Mouse (Mus musculus) macrophage (primary cell): ENCODE measurements around the gene Pdilt. TPM values are rescaled to one million over a fixed set of nuclear protein-coding genes. Genes with fewer than 3 reads are reported as not detected.
"Not testable (repeated sequence)": the region's sequence is repeated elsewhere in the genome, so short reads cannot be mapped to it uniquely, and the experiment has no call there.

ENCODE experiments used
- H3K27ac ChIP-seq: fragments of 350-480 bp; formaldehyde crosslinking; 2 replicates; pipeline ENCODE4 v1.9.0; 2021
- H3K36me3 ChIP-seq: fragments of 350-480 bp; formaldehyde crosslinking; 2 replicates; pipeline ENCODE4 v1.9.0; 2021; ENCODE audit errors: inconsistent target
- H3K4me3 ChIP-seq: fragments of 350-480 bp; formaldehyde crosslinking; 2 replicates; pipeline ENCODE4 v1.9.0; 2021; ENCODE audit errors: inconsistent target
- H3K79me2 ChIP-seq: fragments of 350-480 bp; formaldehyde crosslinking; 2 replicates; pipeline ENCODE4 v1.9.0; 2021; ENCODE audit errors: inconsistent target
- WGBS: methylation state at CpG from one replicate; pipeline ENCODE4 v1.1.7; 2026; ENCODE audit warnings: inconsistent platforms; ENCODE audit not compliant: missing documents; 5-methylcytosine and 5-hydroxymethylcytosine counted together
- polyA plus RNA-seq: library from polyadenylated mRNA; stranded (reverse); fragments of 250-400 nt; gene quantifications from 3 replicates; pipeline ENCODE4 v1.2.4, GENCODE M21; 2018; ENCODE audit warnings: inconsistent platforms
- total RNA-seq, 78 experiments: library from RNA; depleted of rRNA; stranded (reverse); fragments of 250-400 nt; gene quantifications; 1 replicate in 9 of 78; 2 replicates in 24 of 78; 3 replicates in 43 of 78; 4 replicates in 2 of 78; pipeline ENCODE4 v1.2.4; 2018; ENCODE audit warnings: inconsistent platforms in 56 of 78

Gene Pdilt
- total RNA-seq (2018; cell fraction: chromatin; rRNA removed) = not detected
- total RNA-seq (2018; cell fraction: cytosol; rRNA removed) = not detected
- total RNA-seq (2018; cell fraction: nucleus; rRNA removed) = not detected
- polyA plus RNA-seq = not detected in 3 replicates

DNA sequence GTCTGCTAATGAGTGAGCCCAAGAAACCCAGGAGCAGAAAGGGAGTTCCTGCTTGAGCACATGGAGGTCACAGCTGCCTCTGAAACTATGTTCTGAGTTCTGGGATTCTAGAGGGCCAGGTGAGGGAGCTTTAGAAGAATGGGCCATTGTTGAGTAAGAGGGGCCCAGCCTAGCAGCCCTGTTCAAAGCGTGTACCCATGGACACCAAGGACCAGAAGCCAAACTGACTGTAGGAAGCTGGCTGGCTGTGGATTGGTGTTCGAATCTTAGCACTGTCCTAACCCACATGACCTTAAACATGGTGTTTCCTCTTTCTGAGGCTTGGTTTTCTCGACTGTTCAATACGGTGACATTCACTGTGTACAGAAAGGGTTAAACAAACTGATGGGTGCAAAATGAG lies at the start of gene Pdilt:
TSS of gene Pdilt (minus strand) at position 101 of the 400 bp plus-strand sequence.
- H3K4me3 ChIP-seq = no peak within 1 kb of the TSS
- H3K27ac ChIP-seq = no peak within 1 kb of the TSS
- no peaks in the 10 kb centered on the region for H3K36me3 ChIP-seq
- 67% methylated on average over 4 of the region's 4 CpGs for WGBS
- H3K79me2 ChIP-seq = no peaks in the 10 kb centered on the region

DNA sequence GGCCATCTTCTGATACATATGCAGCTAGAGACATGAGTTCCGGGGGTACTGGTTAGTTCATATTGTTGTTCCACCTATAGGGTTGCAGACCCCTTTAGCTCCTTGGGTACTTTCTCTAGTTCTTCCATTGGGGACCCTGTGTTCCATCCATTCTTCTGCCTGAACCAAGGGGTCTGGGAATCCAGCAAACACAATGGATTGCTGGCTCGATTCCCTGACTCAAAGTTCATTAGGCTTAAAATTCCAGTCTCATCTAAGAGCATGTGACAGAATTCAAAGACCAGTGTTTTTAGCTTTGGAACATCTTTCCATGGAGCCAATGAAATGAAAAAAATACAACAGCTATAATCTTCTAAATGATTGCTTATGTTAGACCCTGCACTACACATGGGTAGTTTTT lies 39.2 kb upstream of the Pdilt start:
- H3K27ac ChIP-seq, H3K79me2 ChIP-seq, H3K36me3 ChIP-seq, H3K4me3 ChIP-seq: not testable (repeated sequence)
- WGBS = 70% methylated on average over 1 of the region's 2 CpGs

DNA sequence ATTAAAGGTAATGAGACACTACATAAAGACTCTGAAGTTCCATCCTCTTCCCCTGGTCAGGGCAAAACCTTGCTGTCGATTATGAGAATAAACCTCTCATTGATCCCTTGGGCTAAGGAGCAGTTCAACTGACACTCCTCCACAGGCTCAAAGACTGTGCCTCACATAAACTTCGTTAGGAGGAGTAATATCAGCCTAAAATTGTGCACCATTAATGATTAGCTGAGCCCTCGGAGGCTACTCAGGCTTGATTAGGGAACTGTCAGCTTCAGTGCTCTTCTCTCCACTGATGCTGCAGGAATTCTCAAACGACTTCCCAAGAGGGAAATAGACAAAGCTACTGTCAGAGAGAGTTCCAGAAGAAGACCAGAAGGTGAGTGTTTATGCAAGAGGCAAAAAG lies 38.2 kb upstream of the Pdilt start:
- H3K79me2 ChIP-seq = no peaks in the 10 kb centered on the region
- no peak overlapping the region for H3K4me3 ChIP-seq
- no peak overlapping the region for H3K27ac ChIP-seq
- 55% methylated on average over 4 of the region's 4 CpGs for WGBS
- no peaks in the 10 kb centered on the region for H3K36me3 ChIP-seq

DNA sequence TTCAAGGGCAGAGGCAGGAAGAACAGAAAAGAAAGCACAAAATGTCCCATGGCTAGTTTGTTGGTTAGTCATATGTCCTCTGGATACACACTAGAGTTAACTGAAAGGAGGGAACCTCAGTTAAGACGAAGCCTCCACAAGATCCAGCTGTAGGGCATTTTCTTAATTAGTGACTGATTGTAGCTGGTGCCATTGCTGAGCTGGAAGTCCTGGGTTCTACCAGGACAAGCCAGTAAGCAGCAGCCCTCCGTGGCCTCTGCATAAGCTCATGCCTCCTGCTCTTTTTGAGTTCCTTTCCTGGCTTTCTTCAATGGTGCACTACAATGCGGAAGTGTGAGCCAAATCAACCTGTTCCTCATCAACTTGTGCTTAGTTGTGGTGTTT lies 37.2 kb upstream of the Pdilt start:
- Histone ChIP-seq H3K27ac (no peak overlapping the region), H3K79me2 (no peaks in the 10 kb centered on the region), H3K4me3 (no peak overlapping the region), H3K36me3 (no peaks in the 10 kb centered on the region)
- WGBS = 85% methylated on average over 3 of the region's 3 CpGs

DNA sequence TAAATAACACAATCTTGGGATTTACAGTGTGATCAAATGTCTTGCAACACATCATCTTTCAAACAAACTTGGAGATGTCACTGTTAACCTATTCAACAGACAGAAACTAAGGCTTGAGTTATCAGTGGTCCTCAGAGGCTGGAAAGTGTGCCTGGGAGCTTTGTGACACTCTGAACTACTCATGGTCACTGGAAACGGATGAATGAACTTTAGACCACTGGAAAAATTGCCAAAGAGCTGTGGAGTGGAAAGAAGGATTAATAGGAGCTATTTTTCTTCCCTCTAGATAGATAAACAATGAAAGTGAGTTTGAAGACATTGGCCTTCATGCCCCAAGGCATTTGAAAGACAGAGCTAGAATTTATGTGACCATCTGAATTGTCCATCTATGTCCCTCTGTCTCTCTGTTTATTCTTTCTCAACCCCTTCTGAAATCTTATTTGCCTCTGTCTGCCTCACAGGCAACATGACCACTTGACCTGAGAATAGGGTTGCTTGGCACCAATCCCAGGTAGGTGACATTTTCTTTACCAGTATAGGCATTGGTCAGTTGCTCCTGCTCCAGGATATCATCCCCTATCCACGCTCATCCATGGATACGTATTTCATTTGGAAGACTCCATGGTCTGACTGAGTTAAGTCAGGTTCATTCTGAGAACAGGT lies 36.6 kb upstream of the Pdilt start:
- H3K36me3 ChIP-seq = no peaks in the 10 kb centered on the region
- WGBS = 78% methylated on average over 3 of the region's 3 CpGs
- H3K4me3 ChIP-seq = no peak overlapping the region
- no peaks in the 10 kb centered on the region for H3K79me2 ChIP-seq
- no peak overlapping the region for H3K27ac ChIP-seq

DNA sequence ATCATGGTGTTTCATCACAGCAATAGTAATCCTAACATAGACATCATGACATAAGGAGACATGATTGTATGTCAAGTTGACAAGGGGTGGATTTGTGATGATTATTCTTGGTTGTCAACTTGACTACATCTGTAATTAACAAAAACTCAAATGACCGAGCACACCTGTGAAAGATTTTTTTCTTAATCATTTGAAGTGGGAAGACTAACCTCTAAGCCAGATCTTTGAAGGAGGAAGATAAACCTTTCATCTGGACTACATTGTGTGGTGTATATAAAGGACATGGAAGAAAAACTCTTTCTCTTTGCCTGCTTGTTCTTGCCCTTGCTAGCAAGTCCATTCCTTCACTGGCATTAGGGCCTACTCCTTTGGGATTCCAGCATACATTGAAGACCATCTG lies 30.8 kb upstream of the Pdilt start, which contains the start of gene Acsm2:
TSS of gene Acsm2 (plus strand) at position 301 of the 400 bp plus-strand sequence.
- 91% methylated on average over 1 of the region's 1 CpGs for WGBS
- H3K27ac ChIP-seq = no peak within 1 kb of the TSS
- H3K36me3 ChIP-seq = no peaks in the 10 kb centered on the region
- H3K79me2 ChIP-seq = no peaks in the 10 kb centered on the region
- no peak within 1 kb of the TSS for H3K4me3 ChIP-seq

DNA sequence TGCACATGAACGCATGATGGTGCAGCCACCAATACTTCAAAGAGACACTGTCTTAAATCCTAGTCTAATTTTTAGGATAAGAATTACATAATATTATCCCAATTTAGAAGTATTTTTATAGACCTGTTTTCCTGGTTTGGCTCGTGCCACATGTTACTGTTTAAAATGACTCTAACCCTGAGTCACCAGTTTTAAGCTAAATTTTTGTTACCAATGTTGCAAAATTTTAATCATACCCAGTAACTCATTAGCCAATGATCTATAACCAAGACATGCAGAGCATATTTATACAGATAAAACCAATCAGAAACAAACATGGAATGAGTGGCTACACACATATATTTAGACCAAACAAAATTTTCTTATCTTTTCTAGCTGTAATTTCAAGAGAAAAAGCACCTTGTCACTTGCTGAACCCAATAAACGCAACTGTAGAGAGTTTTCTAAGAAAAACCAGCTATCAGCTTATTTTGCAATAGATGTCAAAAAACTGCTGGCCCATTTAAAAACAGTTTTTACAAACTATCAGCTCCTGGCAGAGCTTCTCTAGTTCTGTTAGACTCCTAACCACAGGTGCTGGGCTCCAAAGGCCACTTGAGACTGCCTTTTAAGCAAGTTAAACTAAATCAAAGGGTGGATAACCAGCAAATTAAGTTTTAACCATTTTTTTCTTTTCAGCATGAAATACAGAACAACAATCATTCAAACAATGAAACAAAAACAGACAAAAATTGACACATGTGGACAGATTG lies 27.4 kb upstream of the Pdilt start:
- H3K27ac ChIP-seq = no peak overlapping the region
- H3K79me2 ChIP-seq = no peaks in the 10 kb centered on the region
- 87% methylated on average over 3 of the region's 3 CpGs for WGBS
- no peaks in the 10 kb centered on the region for H3K36me3 ChIP-seq
- no peak overlapping the region for H3K4me3 ChIP-seq

DNA sequence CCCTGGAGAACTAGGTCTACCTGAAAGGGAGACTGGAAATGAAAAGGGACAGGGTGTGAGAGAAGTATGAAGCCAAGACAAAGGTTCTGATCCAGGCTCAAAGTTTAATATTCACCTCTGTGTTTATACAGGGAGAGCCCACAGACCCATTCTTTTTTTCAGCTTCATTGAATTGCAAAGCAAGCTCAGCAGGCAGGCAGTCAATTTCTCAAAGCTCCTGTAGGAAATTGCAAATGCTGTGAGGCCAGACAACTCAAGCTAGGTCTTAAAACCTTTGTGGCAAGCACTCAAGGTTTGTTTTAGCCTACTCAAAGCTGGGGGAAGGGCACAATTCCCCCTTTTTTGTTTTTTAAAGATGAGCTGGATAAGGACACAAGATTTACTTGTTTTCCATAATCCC lies 22.3 kb upstream of the Pdilt start:
- H3K36me3 ChIP-seq = no peaks in the 10 kb centered on the region
- H3K79me2 ChIP-seq = no peaks in the 10 kb centered on the region
- no peak overlapping the region for H3K27ac ChIP-seq
- H3K4me3 ChIP-seq = no peak overlapping the region

DNA sequence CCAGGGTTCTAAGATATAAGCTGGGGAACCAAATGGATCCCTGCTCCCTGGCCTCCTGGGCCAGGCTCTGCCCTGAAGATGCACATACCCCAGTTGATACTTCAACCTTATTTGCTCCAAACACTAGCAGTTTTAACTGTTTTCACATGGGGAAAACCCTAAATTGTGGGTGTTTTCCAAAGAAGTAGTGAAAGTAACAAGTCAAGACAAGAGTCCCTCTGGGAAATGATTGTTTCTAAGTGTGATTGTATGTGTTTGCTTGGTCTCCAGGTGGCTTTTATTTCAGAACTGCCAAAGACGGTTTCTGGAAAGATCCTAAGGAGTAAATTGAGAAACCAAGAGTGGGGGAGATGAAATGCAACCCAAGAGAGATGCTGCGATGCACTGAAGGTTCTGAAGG lies 19.2 kb upstream of the Pdilt start:
- Histone ChIP-seq H3K27ac (no peak overlapping the region), H3K36me3 (no peaks in the 10 kb centered on the region), H3K4me3 (no peak overlapping the region), H3K79me2 (no peaks in the 10 kb centered on the region)
- WGBS = 68% methylated on average over 2 of the region's 2 CpGs

DNA sequence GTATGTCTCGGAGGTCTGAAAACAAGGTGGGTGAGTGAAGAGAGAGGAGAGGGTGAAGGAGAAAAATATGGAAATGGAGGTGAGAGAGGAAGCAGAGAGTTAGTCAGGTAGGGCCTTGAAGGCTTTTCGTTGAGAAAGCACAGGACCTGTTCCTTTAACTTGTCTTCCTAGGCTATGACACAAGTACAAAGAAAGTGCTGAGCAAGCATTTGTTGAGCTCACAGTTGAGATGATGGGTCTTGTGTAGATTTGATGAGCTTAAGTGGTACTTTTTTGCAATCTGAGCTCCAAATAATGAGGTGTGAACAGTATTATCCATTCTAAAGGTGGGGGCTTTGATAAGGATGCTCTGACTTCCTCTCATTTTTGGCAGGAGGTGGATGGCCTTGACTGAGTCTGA lies 11.1 kb upstream of the Pdilt start:
- Histone ChIP-seq H3K4me3 (no peak overlapping the region), H3K36me3 (no peaks in the 10 kb centered on the region), H3K79me2 (no peaks in the 10 kb centered on the region), H3K27ac (no peak overlapping the region)
- 56% methylated on average over 2 of the region's 2 CpGs for WGBS

DNA sequence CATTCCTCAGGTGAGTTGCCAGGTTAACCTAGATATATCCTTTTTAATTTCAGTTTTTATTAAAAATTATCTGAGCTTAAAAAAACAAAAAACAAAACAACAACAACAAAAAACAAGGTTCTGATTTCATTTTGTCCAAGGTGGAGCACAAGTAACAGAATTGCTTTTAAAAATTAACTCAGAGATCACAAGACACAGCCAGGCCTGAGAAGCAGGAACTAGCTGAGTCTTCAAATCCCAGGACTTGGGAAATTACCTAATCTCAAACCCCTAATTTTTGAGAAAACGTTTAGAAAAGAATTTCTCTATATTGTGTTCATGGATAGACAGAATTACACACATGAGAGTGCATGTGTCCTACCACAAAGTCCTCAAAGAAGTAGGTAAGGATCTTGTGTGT lies 9.6 kb upstream of the Pdilt start:
- H3K79me2 ChIP-seq = no peaks in the 10 kb centered on the region
- 56% methylated on average over 1 of the region's 1 CpGs for WGBS
- H3K4me3 ChIP-seq = no peak overlapping the region
- no peak overlapping the region for H3K27ac ChIP-seq
- H3K36me3 ChIP-seq = no peaks in the 10 kb centered on the region

DNA sequence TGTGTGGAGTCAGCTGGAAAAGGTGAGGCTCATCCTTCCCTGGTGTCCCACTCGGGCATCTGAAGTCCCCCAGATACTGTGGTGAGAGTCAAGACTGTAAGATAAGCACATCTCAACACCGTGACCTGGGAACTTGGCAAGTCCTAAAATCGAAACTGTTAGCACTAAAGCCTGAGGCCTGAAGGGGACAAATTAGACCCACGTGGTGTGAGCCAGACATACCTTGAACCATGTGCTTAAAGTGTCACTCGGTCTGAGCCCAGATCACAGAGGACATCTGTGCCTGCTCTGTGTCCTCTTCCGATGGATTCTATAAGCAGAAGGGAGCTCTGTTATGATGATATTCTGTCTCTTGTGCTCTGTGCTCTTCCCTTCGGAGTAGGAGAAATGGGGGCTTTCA lies 5.3 kb upstream of the Pdilt start:
- Histone ChIP-seq H3K27ac (no peak overlapping the region), H3K36me3 (no peaks in the 10 kb centered on the region), H3K79me2 (no peaks in the 10 kb centered on the region), H3K4me3 (no peak overlapping the region)
- WGBS = 82% methylated on average over 6 of the region's 7 CpGs

DNA sequence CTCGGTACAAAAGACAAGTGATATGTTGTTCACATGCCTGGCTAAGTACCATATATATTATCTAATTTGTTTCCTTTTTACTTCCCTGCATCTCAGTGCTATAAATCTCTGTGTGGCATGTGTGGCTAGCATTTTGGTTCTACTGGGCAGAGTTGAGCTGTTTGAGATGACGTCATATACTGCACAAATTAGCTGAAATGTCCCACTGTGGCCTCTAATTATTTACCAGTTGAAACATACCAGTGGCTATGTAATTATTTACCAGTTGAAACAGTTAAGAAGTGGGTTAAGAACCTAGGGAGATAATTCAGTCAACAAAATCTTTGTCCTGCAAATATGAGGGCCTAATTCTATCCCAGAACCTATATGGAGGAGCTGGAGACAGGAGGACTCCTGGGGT lies 4.3 kb upstream of the Pdilt start:
- H3K79me2 ChIP-seq = no peaks in the 10 kb centered on the region
- no peak overlapping the region for H3K4me3 ChIP-seq
- H3K36me3 ChIP-seq = no peaks in the 10 kb centered on the region
- 58% methylated on average over 2 of the region's 2 CpGs for WGBS
- H3K27ac ChIP-seq = no peak overlapping the region

DNA sequence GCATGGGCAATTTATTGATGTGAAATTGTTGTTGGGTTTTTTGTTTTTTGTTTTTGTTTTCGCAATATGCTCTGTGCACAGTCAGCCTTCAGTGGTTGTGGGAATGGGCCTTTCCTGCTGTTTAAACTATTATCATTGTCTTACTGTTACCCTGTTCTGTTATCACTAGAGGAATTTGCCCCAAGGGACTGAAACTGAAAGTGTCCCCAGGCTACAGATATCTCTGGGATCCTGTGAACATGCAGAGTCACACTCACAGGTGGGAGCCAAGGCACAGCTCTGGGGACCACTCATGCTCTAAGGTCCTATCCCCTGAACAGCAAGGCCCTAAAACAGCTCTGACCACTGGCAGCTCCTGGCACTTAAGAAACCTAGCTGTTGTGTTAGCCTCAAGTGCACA lies 3.8 kb upstream of the Pdilt start:
- WGBS = 92% methylated on average over 1 of the region's 1 CpGs
- Histone ChIP-seq H3K27ac (no peak overlapping the region), H3K4me3 (no peak overlapping the region), H3K79me2 (no peaks in the 10 kb centered on the region), H3K36me3 (no peaks in the 10 kb centered on the region)

DNA sequence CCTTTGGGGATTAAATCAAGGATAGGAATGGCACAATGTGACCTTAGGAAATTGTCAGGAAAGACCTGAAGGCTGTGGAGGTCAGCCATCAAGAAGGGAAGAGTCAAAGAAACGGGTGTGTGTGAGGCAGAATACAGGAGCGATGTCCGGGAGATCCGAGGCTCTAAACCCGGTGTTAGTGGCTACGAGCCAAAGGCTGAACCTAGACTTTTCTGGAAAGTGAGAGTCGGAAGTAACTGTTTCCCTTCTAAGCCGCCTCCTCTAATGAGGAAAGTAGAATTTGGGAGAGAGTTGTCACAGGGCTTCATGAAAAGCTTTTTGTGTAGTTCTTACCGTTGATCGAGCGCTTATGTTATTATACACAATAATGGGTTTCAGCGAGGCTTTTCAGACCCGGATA lies 3.2 kb upstream of the Pdilt start:
- 91% methylated on average over 13 of the region's 13 CpGs for WGBS
- H3K4me3 ChIP-seq = no peak overlapping the region
- no peaks in the 10 kb centered on the region for H3K36me3 ChIP-seq
- no peaks in the 10 kb centered on the region for H3K79me2 ChIP-seq
- H3K27ac ChIP-seq = no peak overlapping the region
